Mouse (Mus musculus) spleen, adult 2 months (tissue): Measurements from ENCODE around the gene Prkg2.

Experiments used
- CTCF ChIP-seq: fragments of 200-500 bp; IDR thresholded peaks from 2 replicates; pipeline ENCODE4 v1.5.1; 2011; ENCODE audit warnings: mild to moderate bottlenecking, inconsistent platforms; ENCODE audit not compliant: insufficient read depth, insufficient read length, insufficient replicate concordance; ENCODE audit errors: extremely low read depth
- POLR2A ChIP-seq: fragments of 200-500 bp; IDR thresholded peaks from 2 replicates; pipeline ENCODE4 v1.6.1; 2011; ENCODE audit warnings: low read depth, low read length, inconsistent platforms

- TF ChIP-seq POLR2A (no peak), CTCF (no peak)
These were observed 50.7 kb downstream of the Prkg2 start for GRCm38 (mm10) chr5:98986459-98986858.
